Mouse (Mus musculus) spleen, embryonic (tissue): ENCODE results near the gene Mapt.
"Not testable (repeated sequence)": the region's sequence is repeated elsewhere in the genome, so short reads cannot be mapped to it uniquely, and the experiment has no call there.

Experiments used
- CTCF ChIA-PET: fragments of 350-600 bp; sonication (Branson Sonifier 250); formaldehyde crosslinking; loops from one replicate; lab custom pipeline; 2022; lab: Charles Lee

Gene Mapt

DNA sequence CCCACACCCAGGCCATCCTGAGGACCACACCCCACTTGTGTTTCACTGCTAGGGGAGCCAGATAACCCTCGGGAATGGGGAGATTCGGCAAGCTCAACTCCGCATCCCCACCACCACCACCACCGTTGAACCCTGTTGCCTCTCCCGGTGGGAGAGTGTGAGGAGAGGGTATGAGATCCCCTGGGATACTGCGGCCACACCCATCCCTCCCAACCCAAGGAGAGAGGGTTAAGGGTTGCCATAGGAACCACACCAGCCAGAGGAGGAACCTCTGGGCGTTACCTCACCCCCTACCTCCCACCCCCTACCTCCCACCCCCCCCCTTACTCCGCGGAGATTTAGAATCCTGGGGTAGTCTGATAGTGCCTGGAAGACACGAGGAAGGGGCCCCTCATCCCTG is 1.9 kb downstream of the Mapt start:
- CTCF ChIA-PET: no interaction called here

DNA sequence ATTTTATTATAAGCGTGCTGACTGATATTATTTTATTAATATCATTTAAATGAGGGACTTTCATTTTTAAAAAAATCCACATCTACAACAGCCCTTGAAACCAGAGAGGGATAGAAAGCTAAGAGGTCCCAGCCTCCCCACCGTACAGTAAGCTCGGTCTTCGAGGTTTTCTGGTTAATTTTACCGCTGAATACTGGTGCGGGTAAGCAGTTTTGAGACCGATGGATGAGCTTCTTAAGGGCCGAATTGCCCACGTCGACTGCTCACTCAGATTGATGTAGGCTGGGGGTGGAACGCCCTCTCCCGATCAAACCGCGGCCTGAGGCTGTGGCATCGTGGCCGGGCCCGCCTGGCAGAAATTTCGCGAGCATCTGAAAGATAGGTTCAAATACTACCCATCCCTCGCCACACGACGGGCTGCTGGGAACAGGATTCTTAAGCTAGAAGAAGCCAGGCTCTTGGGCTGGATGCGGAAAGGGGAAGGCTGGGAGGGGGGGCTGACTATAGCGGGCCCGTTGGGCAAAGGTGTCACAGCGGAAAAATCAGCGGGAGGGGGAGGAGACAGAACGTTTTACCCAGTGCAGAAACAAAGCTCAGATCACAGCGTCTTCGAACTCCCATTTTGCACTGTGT is 2.5 kb downstream of the Mapt start:
- CTCF ChIA-PET: no interaction called here

DNA sequence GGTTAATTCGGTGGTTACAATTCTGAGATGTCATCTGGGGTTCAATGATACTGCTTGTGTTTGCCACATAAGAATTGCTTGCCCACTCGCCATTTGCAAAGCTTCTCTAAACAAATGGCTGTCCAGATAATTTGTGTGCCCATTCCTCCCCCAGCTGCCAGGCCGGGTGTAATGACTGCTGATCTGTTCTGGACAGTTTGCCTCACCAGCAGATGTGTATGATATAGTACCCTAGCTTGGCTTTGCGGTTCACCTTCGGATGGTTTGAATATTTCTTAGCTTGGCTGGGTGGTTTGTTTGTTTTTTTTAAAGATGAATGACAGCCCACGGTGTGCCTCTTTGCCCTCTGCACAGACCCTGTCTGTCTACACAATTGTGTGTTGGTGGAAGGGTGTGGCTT is 3.5 kb downstream of the Mapt start:
- CTCF ChIA-PET: no interaction called here

DNA sequence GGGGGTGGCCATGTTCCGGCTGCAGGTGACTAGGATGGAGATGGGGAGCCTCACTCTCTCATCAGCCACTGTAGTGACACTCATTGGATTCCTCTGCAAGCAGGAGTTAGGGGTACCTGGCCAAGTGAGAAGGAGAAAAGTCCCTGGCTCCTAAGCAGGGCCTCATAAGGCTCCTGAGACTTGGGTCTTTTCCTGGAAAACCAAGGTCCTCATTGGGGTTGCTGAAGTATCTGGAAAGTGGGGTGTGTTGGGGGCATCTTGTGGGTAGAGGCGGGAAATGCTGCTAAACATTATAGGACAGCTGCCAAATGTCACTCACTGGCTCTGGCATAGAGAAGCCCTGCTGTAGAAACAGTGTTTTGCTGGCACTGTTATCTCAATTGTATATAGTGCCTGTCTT is 4.7 kb downstream of the Mapt start:
- CTCF ChIA-PET: no interaction called here

DNA sequence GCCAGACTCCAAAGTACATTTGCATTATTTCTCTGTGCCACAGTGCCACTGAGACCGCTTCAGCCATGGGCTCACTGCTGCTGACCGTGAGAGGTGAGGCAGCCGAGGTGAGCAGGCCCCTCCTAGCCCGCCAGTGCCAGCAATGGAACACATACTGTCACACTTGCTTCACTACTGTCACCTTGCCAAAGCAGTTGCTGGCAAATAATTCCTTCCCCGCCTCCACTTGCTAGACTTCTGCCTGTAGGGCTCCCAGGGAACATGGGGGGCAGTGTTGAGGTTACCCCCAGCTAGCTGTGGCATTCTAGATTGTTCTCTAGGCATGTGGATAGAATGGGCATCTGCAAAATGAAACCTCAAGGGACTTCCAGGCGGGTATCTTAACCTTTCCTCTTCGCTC is 6.0 kb downstream of the Mapt start:
- CTCF ChIA-PET: no interaction called here

DNA sequence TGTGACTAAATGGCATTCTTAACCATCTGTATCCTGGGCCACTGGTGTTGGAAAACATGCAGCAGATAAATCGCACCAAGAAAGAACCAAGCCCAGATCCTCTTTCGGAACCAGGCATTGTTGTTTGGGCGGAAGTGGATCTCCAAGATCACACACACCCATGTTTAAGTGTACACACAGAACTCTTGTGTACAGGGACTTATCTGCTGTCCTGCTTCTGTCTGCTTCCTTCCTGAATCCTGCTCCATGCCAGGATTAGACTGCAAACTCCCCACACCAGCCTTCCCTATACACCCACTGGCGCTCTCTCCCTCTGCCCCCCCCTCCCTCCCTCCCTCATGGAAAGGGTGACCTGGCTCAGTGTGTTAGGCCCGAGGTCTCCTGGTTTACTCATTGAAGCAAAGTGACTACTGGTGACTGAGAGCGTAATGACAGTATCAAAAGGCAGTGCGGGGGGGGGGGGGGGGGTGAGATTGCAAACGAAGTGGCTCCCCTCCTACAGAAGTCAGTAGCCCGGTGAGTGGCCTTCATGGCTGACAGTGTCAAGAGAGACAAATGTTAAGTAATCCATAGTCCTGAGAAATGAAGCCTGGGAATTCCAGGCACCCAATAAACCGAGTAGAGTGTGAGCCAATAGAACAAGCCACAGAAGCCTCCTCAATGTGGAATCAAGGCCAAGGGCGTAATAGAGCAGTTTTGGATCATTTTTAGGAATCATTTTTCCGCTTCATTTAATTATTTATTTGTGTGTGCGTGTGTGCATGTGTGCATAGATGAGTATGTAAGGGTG is 7.0 kb downstream of the Mapt start:
- CTCF ChIA-PET: no interaction called here

DNA sequence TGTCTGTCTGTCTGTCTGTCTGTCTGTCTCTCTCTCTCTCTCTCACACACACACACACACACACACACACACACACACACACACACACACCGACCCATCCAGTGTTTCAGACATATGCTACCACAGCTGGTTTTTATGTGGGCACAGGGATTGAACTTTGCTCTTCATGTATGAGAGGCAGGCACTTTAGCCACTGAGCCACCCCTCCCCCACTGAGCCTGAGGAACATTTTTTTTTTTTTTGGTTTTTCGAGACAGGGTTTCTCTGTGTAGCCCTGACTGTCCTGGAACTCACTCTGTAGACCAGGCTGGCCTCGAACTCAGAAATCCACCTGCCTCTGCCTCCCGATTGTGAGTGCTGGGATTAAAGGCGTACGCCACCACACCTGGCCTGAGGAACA is 14.3 kb downstream of the Mapt start:
- CTCF ChIA-PET: not testable (repeated sequence)

DNA sequence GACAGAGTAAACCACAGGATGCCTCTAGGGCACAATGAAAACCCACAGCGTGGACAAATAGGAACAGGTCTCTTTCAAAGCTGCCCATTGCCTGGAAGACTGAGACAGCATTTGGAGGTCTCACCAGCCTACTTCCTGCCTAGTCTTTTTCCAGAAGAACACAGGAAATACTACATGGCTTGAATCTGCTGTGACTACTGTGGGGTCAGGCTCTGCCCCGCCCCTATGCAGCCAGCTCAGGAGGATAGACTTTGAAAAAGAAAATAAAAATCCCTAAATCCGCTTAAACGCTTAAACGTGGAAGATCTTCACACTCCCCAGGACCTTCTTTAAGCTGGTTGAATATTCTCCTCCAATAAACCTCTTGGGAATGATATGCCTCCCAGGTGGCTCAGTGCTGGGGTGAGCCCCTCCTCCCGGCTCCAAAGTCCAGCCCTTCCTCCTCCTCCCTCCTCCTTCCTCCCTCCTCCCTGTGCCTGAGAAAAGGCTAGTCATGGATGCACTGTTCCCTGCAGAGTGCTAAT is 15.0 kb downstream of the Mapt start:
- CTCF ChIA-PET: interaction anchor here (0.6 kb wide), 1 partner anchor 13 kb away, joined by 3 read pairs; no protein-coding TSS in a partner anchor

DNA sequence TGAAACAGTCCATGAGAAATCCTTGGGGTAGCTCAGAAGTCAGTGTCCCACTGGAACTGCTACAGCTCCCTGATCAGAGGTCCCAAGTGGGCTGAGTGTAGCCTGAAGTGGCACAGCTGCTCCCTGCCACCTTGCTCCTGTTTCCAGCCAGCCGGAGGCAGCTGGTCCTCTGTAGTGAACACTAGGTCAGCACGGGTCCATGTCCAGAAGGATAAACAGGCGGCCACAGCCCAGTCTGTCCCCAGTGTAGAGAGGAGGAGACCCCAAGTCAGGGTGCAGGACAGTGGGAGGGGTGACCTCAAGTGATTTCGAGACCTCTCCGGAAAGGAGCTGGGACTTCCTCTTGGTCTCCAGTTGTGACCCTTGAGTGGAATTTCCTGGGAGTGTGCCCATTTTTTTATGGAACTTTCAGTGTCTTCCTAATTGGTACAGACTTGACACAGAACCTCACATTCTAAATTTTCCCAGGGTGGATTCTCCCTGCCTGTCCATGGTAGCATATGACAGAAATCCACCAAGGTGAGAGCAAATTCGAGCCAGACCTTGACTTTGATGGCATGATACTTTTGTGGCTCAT is 16.0 kb downstream of the Mapt start:
- CTCF ChIA-PET: interaction anchor here (0.6 kb wide), 1 partner anchor 41 kb away, joined by 6 read pairs; no protein-coding TSS in a partner anchor

DNA sequence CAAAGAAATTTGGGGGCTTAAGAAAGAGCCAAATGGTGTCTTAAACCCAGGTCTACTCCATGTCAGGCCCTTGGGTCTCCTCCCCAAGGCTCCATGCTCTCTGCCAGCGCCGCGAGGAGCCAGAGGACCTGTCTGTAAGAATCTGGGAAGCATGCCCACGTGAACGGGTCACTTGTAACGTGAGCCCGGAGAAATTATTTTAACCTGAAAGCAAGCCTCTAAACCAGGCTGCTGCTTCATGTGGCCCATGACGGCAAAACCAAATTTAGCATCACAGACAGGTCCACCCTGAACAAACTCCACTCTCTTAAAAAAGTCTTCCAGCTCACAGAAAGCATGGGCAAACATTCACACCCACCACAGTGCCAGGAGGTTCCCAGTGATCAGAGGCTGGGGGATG is 18.2 kb downstream of the Mapt start:
- CTCF ChIA-PET: no interaction called here

DNA sequence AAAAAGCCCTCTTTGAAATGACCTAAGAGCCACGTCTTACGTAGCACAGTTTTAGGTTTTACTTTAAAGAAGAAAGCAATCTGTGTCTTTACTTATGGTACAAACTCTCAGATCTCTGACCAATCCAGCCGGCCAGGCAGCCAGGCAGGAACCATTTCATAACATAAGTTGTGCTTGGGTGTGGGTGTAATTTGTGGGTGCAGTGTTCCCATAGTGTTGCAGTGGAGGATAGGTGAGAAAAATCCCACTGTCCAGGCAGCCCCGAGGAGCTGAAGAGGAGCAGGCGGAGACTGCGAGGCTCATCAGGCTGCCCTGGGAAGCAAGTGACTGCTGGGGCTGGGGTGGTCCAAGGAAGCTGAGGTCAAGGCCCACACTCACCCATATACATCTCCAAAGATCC is 19.9 kb downstream of the Mapt start:
- CTCF ChIA-PET: no interaction called here

DNA sequence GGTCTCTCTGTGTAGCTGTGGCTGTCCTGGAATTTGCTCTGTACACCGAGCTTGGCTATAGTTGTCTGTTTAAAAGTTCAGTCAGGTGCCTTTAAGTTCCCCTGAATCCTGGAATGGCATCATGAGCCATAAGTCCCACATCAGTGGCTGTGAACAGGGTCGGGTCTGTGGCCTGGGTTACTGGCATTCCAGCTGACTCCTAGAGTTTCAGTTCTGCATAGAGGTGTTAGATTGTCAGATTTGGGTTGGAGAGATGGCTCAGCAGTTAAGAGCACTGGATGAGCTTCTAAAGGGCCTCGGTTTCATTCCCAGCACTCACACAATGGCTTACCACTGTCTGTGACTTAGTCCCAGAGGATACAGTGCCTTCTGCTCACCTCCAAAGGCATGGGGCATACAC is 20.9 kb downstream of the Mapt start:
- CTCF ChIA-PET: no interaction called here

DNA sequence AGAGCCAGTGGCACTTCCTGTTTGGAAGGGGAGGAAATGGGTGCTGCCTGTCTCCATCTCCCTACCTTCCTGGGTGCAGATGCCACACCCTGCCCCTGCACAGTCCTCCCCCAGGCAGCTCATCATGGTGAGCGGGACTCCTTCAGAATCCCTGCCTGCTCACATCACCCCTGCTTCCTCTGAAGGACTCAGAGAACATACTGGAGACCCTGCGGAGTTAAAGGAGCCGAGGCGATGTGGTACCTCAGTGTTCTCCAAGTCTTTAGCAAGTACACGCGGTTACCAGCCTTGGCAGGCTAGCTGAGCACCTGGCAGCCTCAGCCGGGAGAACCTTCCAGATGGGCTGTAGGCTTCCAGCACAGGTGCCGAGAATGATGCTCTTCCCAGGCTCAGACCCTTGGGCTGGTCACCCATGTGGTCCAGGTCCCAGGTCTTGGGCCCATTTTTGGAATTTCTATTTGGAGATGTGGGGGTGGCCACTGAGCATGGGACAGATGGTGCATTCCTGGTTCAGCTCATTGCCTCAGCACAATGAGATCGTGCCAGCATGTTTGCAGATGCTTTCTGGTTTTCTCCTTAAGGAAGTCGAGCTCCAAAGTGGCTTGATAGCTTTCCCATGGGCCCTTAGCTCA is 23.3 kb downstream of the Mapt start:
- CTCF ChIA-PET: no interaction called here

DNA sequence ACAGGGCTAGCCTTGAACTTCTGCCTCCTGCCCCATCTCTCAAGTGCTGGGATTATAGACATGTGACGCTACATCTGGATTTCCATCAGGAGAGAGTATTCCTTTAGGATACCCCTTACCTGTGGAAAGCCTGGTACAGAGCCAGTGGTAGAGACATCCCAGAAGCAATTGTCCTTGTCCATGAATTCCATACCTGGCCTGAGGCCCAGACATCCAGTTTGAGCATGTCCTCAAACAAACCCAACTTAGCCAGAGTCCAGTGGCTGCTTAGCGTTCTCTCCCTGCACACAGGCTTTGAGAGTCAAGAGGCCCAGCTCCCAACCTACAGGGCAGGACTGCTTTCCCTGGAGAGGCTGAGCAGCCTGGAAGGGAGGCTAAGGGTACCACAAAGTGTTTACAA is 25.0 kb downstream of the Mapt start:
- CTCF ChIA-PET: no interaction called here

DNA sequence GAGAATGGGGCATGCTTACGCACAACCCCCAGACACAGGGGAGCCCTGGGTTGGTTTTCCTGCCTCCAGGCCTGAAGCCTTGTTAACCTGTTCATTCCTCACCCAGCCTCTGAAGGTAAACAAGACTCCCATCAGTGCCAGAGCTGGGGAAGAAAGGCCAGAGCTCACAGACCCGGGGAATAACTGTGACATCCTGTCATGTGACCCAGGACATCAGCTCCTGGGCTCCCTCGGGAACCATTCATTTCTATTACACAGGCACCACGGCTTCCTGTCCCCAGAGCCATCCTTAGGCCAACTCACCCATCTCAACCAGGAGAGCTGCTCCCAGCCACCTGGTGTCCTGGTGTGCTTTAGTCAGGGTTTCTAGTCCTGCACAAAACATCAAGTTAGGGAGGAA is 27.8 kb downstream of the Mapt start:
- CTCF ChIA-PET: interaction anchor here (0.8 kb wide), 1 partner anchor 13 kb away, joined by 3 read pairs; no protein-coding TSS in a partner anchor

DNA sequence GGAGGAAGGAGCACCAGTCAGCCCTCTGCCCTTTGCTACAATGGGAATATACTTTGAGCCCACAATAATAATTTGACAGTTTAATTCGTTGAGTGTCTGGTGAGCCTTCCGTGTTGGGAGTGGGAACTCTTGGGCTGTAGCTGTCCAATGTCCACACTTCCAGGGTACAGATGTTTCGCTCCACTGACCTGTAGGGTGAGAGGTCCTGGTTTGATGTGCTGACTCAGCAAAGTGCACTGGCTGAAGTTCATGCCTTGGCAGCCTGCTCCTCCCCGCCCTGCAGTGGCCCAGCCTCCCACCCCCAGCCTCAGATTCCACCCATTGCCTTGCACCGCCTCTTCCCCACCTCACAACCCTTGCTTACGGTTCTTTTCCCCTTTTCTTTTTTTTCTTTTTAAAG is 33.5 kb downstream of the Mapt start:
- CTCF ChIA-PET: no interaction called here

DNA sequence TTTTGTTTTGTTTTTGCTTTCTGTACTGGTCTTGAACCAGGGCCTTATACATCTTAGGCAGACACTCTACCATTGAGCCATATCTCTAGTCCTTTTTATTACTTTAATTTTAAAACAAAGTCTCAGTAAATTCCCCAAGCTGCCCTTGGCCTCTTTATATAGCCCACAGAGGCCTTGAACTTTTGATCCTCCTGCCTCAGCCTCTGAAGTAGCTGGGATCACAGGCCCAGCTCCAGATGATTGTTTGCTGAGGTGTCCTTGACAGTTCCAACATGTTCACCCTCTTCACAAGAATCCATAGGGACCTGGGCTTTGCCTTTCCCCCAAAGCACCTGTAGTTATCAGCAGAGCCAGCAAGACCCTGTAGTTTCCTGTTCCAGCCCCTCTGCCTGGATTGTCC is 34.5 kb downstream of the Mapt start:
- CTCF ChIA-PET: no interaction called here

DNA sequence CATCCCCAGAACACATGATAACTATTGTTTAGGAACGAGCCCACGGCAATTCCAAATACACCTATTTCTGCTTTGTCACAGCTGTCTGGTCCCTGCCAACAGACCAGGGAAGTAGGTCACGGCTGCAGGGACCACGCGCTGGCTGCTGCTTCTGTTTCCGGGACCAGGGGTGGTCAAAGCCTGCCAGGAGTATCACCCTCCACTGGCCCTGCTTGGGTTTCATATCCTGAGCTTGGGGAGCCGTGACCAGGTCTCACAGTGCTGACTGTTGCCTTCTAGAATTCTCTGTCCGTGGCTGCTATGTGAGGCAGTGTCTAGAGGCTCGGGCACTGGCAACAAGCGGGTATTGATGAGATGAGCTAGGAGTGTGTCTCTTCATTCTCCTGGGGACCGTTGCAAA is 36.2 kb downstream of the Mapt start:
- CTCF ChIA-PET: no interaction called here

DNA sequence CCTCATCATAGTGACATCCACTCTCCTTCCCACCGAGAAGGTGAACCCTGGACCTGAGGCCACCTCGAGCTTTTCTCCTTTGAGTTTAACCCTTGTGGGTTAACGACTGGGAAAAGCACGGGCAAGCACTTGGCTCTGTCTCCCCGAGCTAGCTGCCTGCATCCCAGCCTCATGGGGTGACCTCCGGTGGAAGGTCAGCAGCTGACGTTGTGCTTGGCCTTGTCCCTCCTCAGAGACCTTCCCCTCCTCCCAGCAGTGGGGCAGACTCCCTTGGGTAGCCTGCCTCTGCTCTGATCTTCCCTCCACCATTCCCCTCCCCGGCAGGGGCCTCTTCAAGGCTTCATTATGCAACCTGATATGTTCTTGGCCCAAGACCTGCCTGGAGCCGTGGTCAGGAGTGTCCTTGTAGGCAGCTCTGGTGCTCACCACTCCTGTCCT is 38.2 kb downstream of the Mapt start:
- CTCF ChIA-PET: no interaction called here

DNA sequence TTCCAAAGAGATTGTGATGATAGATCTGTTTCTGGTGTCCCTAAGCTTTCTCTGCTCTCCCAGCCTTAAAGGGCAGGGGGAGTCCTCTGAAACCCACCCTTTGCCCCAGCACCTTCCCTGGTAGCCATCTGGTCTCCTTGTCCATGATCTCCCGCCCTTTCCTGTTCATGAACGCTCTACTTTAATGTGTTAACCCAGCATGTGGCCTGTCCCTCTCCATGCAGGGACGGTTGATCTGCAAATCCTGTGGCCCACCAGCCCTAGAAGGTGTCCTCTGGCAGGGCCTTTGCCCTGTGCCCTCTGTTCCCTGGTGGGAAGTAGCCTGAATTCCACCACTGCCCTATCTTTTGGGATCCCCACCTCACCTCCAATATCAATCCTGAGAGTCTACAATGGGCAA is 39.3 kb downstream of the Mapt start:
- CTCF ChIA-PET: no interaction called here

DNA sequence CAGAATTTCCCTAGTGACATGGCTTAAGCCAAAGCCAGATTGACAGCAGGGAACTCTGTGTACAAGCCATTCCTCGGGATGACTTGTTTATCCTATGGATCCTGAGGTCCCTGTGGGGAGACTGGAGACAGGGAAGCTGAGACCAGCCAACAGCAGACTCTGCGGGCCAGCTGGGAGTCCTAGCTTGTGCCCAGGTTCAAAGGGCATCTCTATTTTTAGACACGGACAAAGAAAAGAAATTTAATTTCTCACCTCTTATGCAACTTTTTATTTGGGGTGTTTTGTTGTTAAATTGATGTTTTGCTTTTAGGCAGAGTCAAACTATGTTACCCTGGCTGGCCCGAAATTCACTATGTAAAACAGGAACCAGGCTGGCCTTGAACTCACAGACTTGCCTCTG is 39.7 kb downstream of the Mapt start:
- CTCF ChIA-PET: no interaction called here

DNA sequence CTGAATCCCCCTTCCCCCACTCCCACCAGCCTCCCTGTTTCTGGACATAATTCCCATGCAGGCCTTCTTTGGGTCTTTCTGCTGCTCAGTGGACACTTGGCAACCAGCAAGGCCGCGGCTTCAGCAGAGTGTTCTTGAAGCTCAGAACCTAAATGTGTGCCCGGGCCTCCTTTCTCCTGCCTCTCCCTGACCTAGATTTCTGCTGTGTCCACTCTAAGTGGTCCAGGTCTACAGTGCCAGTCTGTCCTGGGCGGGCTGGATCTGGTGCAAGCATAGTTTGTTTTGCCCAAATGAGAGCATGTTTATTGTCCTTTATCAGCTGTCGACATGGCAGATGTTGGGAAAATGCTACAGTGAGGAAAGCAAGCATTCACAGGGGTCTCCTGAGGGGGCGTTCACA is 40.7 kb downstream of the Mapt start:
- CTCF ChIA-PET: no interaction called here
